Mouse (Mus musculus) small intestine, adult 2 months (tissue): ENCODE results near the gene Pld5.

Experiments
- CTCF ChIP-seq: fragments of 200-500 bp; IDR thresholded peaks from 2 replicates; pipeline ENCODE4 v1.5.1; 2012; ENCODE audit warnings: low read depth, mild to moderate bottlenecking, control low read depth, inconsistent platforms, low read length, moderate library complexity, mixed read lengths; ENCODE audit not compliant: insufficient replicate concordance, insufficient read length; ENCODE audit errors: extremely low read depth
- POLR2A ChIP-seq: fragments of 200-500 bp; IDR thresholded peaks from 2 replicates; pipeline ENCODE4 v1.6.1; 2012; ENCODE audit warnings: low read depth, mild to moderate bottlenecking, control low read depth, inconsistent platforms, low read length, moderate library complexity

DNA sequence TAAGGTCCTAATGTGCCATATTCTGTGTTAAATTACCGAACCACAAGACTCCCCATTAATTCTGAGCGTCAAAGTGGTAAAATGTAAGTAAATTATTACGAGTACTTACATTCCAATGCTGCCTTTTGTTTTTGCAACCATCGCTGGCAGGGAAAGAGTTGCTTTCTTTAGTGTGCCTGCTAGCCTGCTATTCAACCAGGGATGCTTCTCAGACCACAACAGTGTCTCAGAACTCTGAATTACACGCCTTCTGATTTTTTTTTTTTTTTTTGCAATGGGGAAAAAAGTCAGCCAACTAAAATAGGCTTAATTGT lies 26.4 kb downstream of the Pld5 start:
- TF ChIP-seq CTCF (no peak), POLR2A (no peak)
